Mouse (Mus musculus) inflammation-experienced regulatory T-cells (primary cell): Measurements from ENCODE around the gene Tmem200c. TPM values are rescaled to one million over a fixed set of nuclear protein-coding genes. Genes with fewer than 3 reads are reported as not detected.

Experiments used
- polyA plus RNA-seq, 2 experiments: library from polyadenylated mRNA; unstranded; fragments of 100-300 nt; shearing (Covaris generic); gene quantifications; one replicate each; pipeline ENCODE4 v1.2.1; 2017

The Tmem200c gene
- polyA plus RNA-seq, result under 1 TPM in 1 of 2 experiments, not detected in 1; 0.17 TPM

DNA sequence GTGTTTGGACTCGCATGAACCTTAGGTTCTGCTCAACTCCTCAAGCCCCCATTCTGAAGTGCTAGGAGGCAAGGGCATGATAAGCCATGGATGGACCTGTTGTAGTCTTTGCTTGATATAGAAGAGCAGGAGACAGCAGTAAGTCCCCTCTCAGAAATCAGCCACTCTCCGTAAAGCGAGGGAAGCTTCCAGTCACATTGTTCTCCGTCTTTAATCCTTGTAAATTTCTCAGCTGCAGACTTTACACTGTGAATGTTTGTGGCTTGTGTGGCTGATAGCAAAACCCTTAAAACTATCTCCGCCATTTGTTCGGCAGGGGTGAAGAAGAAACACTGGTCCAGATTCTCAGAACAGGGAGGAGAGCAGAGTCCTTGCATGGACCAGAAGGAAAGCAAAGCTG, at the start of gene Tmem200c:
Gene Tmem200c (plus strand): TSS at position 301 of the 400 bp plus-strand sequence.

Other genes with a start within 250 kb of the Tmem200c start
- gene Epb41l3, start 249.1 kb downstream of the Tmem200c start, polyA plus RNA-seq, result 1 to 10 TPM in 1 of 2 experiments, under 1 TPM in 1; 0.82 to 6.1 TPM